Mouse (Mus musculus) B cell, adult 2 months (primary cell): ENCODE measurements at regions not wholly inside any gene's neighbourhood (a gene's known extent, or its start where the extent isn't known, plus 50 kb on each side); places are given as distances from the start of the nearest gene placed in this dataset.
"Not testable (repeated sequence)": the region's sequence is repeated elsewhere in the genome, so short reads cannot be mapped to it uniquely, and the experiment has no call there.

Experiments
- DNase-seq, 2 experiments: peaks; one replicate each; pipeline ENCODE4 v3.0.0; 2022

DNA sequence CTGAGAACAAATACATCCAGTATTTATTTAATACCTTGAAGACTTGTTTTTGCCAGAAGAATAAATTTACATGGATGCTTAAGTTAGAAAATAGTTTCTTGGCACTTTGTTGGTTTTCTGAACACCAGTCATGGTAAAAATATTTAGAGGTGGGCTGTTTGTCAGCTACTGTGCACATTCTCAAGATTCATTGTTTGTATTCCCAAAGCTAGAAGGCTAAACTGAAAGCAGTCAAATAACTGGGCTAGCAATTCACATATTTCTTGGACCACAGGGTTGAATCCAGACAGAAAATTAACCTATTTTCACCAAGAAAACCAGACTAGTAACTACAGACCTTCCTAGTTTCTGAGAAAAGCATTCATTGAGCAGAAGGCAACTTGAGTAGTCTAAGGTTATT lies 488.1 kb upstream of the Klf6 start:
- no peak for DNase-seq

DNA sequence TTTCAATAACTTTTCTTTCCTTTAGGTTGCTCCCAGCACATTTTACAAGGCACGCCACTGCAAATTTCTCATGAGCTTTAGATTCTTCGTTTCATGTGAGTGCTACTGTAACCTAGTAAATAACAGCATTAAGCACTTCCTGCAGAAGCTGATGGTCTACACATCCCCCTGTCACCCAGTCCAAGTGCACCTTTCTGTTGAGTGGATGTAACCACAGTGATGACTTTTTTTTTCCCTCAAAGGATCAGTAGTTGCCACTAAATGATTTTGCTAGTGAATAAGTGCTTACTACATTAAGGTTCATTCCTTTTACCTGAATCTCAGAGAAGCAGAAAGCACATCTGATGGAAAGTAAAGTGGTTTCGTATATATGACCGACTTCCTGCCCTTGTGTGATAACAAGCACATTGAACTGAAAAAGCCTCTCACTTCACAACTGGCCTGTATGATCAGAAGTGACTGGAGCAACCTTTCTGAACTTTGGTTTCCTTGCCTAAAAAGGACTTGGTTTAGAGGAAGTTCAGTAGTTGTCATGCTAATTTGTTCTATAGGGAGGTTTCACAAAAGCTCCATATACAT lies 453.0 kb upstream of the Klf6 start:
- no peak for DNase-seq

DNA sequence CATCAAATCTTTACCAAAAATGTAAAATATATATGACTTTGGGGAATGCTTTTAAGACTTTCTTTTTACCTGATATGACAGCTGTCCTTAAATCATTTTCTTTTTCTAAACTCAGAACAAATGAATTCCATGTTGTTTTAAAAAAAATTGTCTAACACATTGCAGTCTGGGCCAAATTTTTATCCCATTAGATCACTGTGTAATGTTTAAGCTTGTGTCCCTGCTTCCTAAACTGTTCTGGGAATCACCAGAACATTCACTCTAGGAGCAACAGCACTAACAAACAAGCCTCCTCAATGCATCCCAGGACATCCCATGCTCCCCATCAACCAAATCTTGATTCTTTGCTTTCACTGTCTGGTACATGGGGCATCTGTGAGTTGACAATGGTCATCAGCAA lies 449.2 kb upstream of the Klf6 start:
- DNase-seq: no peak

DNA sequence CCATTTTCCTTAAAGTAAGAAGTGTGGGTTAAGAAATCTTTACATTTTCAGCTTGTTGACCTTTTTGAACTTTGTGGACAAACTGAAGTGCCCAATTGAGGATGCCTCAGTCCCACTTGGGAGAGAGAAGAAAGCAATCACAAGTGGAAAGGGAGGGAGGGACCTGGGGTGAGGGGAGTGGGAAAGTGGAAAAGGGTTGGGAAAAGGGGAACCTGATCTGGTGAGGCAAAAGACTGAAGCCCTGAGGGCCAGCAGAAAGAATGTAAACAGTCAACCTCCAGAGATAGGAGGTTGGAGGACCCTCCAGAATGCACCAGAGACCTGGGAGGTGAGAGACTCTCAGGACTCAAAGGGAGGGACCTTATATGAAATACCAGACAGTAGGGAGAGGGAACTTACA lies 448.3 kb upstream of the Klf6 start:
- DNase-seq: not testable (repeated sequence)

DNA sequence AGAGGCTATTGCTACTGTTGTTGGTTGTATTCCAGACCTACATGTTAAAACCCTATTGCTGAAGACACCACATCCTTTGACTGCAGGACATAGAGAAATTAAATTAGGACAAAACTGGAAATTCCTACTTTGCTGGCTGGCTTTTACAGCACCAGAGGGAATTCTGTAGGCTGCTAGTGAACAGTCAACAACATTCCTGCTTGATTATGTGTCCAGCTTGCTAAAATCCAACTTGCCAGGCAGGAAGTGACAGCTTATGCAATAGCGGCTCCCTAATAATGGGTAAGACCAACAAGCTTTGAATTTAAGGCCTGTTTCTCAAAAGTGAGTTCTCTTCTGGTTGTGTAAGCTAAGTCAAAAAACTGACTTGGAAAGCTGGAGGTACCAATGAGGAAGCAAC lies 437.2 kb upstream of the Klf6 start:
- DNase-seq: no peak

DNA sequence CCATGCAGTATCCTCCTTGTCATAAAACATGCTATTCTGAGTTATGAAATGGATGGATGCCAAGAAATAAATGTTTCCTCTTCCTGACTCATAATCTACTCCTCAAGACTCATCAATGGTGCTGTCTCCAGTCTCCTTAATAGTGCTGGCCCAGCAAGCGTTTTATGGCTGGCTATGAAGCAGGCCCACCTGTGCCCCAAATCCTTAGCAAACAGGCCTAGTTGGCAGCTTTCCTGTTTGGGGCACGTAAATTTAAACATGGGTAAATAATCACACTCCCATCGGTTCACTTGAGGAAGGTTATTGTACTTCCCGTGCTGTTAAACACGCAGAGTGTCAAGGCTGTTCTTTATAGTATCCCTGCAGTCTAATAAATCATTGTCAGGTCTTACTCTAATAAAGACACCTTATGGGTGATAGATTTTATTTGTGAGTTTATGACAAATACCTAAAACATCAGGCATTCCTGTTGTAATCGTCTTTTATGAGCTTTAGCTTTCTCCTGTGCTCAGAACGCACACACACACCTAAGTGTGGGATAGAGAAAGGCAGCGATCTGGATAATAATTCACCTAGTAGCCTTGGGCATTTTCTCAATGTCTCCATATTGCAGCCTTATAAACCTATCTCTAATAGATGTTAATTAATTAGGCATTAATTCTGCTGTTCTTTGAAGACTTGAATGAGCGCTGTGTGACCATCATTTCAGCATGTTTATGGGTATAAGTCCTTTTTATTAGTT lies 435.6 kb upstream of the Klf6 start:
- DNase-seq: no peak

DNA sequence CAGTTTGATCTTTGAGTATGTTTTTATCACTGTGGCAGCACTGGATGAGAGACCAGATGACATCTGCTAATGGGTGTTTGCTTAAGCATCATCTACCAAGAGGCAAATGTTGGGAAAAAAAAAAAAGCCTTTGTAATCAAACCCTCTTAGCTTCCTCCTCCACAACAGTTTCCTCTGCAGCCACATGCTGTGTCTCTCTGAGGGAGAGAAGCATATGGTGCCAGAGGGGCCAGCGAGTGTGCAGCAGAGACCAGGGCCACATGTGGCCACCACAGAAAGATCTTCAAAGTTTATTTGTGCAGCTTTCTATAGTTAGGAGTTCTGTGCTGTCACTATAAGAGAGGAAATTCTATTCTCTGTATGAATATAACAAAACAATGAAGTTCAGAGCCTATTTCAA lies 427.6 kb upstream of the Klf6 start:
- no peak for DNase-seq

DNA sequence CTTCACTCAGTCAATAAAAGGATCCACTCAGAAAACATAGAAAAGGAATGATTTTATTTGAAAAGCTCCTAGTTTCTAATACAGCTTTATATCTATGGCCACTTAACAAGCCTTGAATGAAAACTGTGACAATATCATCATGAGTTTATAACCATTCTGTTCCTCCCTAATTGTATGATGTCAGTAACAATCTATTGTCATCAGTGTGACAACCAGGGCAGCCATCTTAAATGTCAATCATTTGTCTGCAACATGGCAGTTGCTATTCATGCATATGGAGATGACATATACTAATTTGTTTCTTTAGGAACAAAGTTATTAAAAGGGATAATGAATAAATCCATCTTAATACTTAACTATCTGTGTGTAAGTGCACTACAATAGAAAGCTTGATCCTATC lies 426.2 kb upstream of the Klf6 start:
- DNase-seq: no peak

DNA sequence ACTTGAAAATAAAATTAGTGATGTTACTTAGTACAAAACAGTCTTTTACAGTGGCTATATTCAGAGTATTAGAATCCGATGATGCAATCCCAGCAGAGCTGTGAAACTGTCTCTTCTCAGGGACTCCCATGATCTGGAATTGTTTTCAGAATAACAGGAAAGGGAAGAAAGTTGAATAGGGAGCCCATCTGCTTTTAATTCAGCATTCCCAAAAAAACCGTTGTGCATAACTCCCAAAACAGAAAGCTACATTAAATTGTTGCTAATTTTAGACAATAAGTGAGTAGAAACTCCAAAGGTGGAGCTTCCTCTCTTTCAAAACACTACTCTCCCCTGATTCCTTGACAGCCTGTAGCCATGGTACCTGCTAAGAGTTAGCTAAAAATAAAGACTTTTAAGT lies 425.1 kb upstream of the Klf6 start:
- no peak for DNase-seq

DNA sequence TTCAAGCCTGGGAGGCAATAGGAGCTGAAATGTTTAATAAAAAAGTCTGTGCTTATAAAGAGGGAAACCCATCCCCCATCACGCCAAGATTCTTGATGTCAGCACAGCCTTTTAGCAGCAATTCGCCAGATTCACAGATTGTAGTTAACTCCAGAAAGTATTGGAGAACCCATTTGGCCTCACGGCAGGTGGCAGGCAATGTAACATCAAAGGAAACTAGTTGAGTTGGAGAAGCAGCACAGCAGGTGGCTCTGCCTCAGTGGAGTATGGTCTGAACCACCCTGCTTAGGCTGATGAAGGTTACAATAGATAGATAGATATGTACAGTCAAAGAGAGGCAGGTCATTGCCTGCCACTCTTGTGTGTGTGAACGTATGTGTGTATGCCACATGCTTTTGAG lies 420.8 kb upstream of the Klf6 start:
- no peak for DNase-seq

DNA sequence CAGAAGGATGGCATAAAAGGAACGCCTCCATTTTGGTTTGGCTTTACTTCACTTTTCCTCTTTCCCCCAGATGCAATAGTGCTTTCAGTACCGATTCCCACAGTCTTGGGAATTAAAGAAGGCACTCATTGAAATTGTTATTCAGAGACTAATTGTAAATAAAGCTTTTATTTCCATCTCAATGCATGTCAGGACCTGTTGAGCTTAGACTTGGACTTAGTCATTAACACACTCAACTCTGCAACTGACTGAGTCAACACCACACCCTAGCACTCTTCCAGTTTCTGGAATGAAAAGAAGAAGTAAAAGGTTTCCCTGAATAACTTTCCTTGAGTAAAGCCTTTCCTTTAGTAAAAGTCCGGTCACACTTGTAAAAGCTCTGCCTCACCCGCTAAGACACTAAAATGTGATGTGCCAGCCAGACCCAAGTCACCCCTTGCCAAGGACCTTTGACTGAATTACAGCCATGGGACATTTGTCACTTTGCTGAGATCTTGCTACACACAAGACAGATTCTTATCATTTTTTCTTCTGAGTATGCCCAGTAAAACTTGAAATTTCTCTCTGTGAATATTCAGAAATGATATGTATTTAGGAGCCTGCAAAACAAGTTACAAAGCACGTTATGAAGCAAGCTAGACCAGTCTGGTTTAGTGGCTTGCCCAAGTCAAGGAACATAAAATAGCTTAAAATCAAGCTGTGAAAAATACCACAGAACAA lies 416.4 kb upstream of the Klf6 start:
- DNase-seq: no peak

DNA sequence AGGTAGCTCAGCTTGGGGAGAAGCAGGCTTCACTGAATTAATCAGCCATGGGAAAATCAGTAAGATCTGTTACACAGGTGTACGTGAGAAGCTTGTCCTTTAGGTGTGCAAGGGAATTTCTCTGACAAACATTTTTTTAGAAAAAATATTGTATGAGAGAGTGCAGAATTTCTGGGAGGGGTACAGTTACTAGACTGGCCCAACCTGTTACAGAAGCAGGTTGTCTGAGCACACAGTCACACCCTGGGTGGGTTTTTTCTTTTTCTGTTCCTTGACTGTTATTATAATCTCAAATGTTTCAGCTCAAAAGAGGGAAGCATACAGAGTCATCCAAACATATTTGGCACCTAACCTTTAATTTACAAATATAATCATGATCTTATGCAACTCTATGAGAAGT lies 412.7 kb upstream of the Klf6 start:
- DNase-seq: no peak

DNA sequence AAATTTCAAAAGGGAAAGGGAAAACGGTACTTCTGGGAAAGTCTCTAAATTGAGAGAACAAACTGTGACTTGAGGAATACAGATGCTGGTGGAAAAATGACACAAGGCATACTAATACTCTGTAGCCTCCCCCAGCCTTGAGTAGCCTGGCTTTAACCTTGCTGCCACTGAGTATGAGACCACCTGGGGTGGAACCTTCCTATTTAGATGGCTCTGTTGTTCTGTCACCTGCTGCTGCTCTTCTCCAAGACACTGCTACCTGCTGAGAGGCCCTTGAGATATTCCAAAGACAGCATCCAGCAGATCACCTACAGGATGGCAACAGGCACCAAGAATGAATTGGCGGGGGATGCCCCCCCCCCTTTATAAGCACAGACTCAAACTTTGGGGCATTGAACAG lies 380.5 kb upstream of the Klf6 start:
- DNase-seq: no peak

DNA sequence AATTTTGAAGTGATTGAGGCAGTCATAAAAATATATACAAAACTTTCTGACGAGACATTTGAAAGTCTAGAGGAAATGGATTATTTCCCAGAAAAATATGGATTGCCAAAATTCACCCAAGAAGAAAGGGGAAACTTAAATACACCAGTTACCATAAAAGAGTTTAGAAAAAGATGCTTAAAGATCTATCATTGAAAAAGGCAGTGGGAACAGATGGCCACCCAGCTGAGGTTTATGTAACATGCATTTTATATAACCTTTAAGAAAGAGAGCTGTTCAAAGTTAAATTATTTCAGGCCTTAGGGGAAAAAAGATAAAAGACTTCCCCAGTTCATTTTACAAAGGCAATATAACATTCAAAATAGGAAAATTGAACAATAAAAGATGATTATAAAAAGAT lies 369.0 kb upstream of the Klf6 start:
- no peak for DNase-seq

DNA sequence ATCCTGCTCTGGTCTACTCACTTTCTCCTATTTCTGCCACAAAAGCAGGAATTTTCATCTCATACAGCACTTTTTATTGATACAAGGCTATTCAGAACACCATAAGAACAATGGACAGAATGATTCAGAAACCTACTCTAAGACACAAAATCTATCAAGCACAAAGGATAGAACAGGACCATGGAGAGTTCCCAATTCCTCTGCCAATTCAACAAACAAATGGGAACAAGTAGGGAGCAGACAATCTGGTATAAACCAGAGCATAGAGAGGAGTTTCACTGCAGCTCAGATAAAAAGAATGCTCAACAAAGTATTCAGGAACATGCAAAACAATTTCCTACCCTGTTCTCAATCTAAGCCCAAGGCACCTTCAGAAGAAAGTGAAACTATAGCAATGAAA lies 363.7 kb upstream of the Klf6 start:
- no peak for DNase-seq

DNA sequence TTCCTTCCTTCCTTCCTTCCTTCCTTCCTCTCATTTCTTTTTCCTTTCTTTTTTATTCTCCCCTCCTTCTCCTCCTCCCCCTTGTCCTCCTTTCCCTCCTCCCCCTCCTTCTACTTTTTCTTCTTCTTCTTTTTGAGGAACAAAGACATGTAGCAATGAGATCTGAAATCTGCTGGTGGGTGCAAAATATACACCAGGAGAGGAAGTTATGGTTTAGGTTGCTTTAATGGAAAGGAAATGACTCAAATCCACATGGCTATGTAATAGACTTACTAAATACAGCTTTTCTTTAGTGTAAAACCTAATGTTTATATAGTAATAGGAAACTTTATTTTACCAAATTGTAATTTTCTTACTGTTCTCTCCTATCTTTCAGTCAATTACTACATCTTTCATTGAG lies 349.5 kb upstream of the Klf6 start:
- DNase-seq: no peak

DNA sequence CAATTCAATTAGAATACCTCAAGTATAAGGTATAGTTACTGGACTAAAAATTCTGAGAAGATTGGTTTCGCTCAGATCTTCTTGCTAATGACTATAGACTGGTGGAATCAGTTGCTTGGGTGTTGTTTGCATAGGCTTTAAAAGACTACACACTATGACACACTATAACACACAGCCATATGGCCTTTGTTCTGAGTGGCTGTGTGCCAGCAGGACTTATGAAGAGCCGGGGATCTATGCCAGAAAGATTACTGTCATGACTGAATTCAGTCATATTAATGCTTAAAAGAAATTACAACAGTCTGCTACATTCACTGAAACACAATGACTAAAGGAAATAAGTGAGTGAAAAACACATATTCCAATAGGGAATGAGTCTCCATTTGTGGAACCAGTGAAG lies 345.7 kb upstream of the Klf6 start:
- DNase-seq: no peak

DNA sequence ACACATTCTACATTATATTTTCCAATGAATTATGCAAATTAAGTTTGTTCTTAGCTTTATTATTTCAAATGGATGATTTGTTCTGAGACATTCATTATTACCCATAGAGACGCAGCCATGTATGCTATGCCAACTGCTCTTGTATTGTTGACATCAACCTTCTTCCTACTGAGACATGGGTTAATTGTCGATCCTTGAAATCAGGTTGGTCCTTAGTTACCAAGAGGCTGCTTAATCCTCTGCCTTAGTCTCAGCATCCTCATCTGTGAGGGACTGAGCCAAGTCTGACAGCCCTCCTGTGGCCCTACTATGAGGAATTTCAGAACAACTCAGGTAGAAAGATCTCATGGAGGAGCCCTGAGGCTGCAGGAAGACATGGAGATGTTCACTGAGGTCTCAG lies 345.2 kb upstream of the Klf6 start:
- DNase-seq: no peak

DNA sequence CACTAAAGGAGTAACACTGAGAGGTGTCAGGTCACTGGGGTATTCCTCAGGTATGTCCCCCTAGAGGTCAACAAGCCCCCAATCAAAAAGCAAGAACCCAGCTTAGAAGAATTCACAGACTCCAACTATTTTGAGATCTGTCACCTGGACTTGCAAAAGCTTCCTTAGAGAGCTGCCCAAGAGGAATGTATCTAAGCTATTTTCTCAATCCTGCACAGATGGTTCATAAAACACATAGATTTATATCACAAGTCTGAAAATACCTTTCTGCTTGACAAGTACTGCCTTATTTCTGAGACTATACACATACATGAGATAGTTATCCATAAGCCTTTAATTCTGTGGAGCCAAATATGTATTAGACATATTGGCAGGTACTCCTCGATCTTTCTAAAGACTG lies 342.1 kb upstream of the Klf6 start:
- DNase-seq: no peak

DNA sequence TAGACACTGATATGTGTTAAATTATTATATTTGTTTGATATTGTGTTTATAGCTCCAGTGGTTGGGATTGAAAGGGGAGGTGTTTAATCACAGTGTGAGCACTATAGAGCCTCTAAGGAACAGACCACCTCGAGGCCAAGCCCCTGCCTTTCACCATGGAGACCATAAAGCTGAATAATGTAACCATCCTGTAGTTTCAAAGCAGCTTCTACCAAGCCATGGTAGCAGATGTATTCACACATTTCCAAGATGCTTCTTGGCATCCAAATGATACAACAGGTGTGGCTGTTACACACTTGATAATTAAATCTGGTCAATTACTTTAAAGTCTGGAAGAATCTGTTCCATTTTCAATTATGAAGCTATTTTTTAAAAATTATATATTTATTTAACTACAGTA lies 341.7 kb upstream of the Klf6 start:
- DNase-seq: no peak

DNA sequence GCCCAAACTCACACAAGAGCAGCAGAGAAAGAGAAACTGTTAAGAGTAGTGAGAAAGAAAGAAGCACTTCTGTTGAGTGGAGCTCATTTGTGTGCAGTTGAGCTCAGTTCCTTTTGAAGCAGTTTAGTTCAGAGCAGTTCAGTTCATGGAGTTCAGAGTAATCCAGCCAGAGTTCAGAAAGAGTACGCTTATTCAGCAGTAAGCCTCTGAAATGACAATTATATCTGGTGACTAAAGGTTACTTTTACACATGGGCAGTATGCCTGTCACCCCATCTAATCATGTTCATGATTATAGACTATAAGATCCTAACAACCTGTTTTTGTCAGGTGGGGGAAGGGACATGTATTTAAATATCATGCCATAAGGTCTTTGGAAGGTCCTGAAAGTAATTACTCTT lies 333.9 kb upstream of the Klf6 start:
- DNase-seq: no peak

DNA sequence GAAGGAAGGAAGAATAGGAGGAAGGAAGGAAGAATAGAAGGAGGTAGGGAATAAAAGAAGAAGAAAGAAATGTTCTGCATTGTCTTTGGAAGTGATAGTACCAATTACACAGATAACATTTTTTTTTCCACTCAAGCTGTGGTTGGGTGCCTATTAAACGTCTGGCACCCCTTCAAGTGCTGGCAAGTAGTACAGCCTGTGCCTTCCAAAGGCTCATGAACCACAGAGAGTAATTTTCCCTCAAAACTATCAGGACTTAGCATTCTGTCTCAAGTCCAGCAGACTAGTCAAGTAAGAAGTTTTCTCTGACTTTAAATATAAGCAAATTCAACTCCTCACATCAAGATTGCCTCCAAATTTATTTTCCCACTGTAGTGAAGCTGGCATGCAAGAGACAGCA lies 321.0 kb upstream of the Klf6 start:
- DNase-seq: no peak

DNA sequence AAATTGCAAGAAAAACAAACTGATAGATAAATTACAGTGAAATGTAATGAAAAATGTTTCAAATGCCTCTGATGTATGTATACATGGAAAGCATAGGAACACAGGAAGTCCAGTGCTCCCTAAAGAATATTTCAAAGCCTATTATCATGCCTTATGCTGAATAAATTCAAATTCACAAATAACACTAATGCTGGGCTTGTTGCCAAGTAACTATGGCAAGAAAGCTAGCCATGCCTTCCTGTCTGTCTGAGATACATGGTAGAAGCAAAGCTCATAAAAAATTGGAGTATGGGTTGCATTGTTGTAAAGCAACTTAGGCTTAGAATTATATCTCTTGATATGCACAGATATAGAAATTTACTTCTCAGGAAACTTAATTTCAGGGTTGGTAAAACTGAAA lies 315.8 kb upstream of the Klf6 start:
- no peak for DNase-seq

DNA sequence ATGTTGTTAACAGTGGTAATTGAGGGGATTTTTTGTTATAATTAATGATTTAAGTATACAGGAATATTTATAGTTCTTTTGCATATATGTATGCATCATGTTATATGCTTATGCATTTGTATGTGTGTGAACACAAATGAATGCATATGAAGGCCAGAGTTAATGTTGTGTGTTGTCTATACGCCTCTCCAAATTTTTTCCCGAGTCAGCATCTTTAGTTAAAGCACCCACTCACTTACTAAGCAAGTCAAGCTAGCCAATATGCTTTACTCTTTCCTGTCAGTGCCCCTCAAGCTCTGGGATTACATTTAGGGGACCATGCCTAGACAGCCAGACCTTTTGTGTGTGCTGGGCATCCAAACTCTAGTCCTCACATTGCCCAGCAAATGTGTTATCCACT lies 315.3 kb upstream of the Klf6 start:
- no peak for DNase-seq

DNA sequence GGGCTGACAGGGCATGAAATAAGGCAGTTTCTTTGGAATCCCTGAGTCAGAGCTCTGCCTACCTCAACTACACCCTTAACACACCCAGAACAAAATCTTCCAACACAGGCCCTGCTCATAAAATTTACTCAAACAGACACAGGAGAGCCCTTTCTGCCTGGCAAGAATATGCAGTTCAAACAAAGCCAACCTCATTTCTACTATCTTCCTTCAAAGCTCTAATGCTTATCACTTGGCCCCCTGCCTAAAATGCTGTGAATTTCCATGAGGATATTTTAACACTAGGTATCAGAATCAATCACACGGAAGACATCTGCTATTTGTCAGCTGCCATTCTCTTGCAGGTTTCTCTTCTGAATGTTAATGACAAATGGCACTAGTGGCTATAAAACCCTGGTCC lies 314.3 kb upstream of the Klf6 start:
- DNase-seq: no peak
